Mouse (Mus musculus) E14TG2a.4 (cell line): ENCODE results near the gene Col1a1.

Source experiments
- H3K27me3 ChIP-seq: 2 replicates; pipeline ENCODE4 v1.6.1; 2014; ENCODE audit warnings: low read length, control low read depth; ENCODE audit not compliant: insufficient read depth
- H3K36me3 ChIP-seq: 2 replicates; pipeline ENCODE4 v1.6.1; 2014; ENCODE audit warnings: low read length, control low read depth; ENCODE audit not compliant: insufficient read depth
- H3K4me1 ChIP-seq: replicated peaks from 2 replicates; pipeline ENCODE4 v1.6.1; 2014; ENCODE audit warnings: low read depth, low read length, control low read depth
- H3K4me3 ChIP-seq: replicated peaks from 2 replicates; pipeline ENCODE4 v1.5.1; 2014; ENCODE audit warnings: mild to moderate bottlenecking, low read length
- H3K9me3 ChIP-seq: 2 replicates; pipeline ENCODE4 v1.6.1; 2014; ENCODE audit warnings: low read length, control low read depth
- CTCF ChIP-seq: conservative IDR thresholded peaks from 2 replicates; pipeline ENCODE4 v1.5.1; 2014; ENCODE audit warnings: low read length
- NANOG ChIP-seq: IDR thresholded peaks from 2 replicates; pipeline ENCODE4 v1.6.1; 2014; ENCODE audit warnings: borderline replicate concordance, low read length, mixed read lengths
- POU5F1 ChIP-seq: IDR thresholded peaks from 2 replicates; pipeline ENCODE4 v1.6.1; 2014; ENCODE audit warnings: low read length, borderline replicate concordance

Gene Col1a1

DNA sequence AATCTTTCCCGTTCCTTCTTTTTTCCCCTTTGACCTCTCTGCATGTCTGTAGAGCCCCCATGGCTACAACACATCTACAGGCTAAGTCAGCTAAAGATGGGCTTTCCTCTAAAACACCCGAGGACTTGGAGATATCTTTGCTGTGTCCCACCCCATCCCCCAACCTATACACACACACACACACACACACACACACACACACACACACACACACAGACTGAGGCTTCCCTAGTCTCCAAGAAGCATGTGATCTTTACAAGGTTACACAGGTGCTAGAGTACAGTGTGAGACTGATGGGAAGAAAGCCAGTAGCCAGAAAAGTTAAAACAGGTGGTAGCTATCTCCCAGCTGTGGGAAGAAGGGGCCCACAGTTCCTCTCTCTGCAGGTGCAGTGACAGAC, 50.4 kb downstream of the Col1a1 start:
- H3K9me3 ChIP-seq = no peaks in the 10 kb centered on the region
- no peak for TF ChIP-seq NANOG
- no peak for TF ChIP-seq CTCF
- TF ChIP-seq POU5F1 = no peak
- peak overlapping the region; percentile 86; the same call in 1 of the 2 replicates for H3K4me3 ChIP-seq
- no peaks in the 10 kb centered on the region for H3K36me3 ChIP-seq
- H3K27me3 ChIP-seq = peaks cover 4% of the 10 kb centered on the region
- H3K4me1 ChIP-seq = peaks cover 54% of the 10 kb centered on the region

DNA sequence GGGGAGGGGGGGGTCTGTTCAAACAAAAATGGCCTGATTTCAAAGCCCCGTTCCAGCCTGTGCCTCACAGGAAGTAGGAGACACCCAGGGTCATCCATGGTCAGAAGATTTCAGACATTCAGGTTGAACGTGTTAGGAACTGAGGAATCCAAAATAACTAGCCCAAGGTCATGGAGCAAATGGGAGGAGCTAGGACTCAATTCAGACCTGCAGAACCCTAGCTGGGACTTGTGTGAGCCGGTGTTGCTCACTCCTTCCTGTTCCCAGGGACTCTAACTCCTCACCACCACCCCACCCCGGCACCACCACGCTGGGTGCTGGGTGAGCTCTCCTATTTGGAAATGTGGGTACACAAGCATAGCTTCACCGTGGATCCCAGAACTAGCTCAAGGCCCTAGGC, 51.3 kb downstream of the Col1a1 start:
- H3K4me1 ChIP-seq = peaks cover 56% of the 10 kb centered on the region
- peak overlapping the region; percentile 86 for H3K4me3 ChIP-seq
- TF ChIP-seq CTCF (no peak), NANOG (no peak), POU5F1 (no peak)
- no peaks in the 10 kb centered on the region for H3K36me3 ChIP-seq
- no peaks in the 10 kb centered on the region for H3K9me3 ChIP-seq
- H3K27me3 ChIP-seq = peaks cover 13% of the 10 kb centered on the region

DNA sequence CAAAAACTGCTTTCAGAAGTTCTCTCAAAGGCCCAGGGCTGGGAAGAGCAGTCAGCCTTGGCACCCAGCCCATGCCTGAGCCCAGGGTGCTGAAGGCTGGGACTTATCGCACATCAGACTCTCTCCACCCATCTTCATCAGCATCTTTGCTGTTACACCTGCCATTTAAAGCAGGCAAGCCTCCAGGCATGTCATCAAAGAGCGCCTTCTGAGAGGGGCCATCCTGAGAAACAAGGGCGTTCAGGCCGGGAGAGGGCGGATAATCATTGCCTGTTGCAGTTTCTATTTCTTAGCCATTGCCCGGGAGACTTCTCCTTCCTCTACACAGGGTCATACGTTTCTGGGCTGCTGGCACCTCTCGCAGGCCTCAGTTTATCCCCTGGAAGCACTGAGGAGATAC, 51.8 kb downstream of the Col1a1 start:
- H3K36me3 ChIP-seq = no peaks in the 10 kb centered on the region
- peaks cover 18% of the 10 kb centered on the region for H3K27me3 ChIP-seq
- no peaks in the 10 kb centered on the region for H3K9me3 ChIP-seq
- peaks cover 61% of the 10 kb centered on the region for H3K4me1 ChIP-seq
- H3K4me3 ChIP-seq = peak overlapping the region; percentile 86
- TF ChIP-seq NANOG (no peak), CTCF (no peak), POU5F1 (no peak)

DNA sequence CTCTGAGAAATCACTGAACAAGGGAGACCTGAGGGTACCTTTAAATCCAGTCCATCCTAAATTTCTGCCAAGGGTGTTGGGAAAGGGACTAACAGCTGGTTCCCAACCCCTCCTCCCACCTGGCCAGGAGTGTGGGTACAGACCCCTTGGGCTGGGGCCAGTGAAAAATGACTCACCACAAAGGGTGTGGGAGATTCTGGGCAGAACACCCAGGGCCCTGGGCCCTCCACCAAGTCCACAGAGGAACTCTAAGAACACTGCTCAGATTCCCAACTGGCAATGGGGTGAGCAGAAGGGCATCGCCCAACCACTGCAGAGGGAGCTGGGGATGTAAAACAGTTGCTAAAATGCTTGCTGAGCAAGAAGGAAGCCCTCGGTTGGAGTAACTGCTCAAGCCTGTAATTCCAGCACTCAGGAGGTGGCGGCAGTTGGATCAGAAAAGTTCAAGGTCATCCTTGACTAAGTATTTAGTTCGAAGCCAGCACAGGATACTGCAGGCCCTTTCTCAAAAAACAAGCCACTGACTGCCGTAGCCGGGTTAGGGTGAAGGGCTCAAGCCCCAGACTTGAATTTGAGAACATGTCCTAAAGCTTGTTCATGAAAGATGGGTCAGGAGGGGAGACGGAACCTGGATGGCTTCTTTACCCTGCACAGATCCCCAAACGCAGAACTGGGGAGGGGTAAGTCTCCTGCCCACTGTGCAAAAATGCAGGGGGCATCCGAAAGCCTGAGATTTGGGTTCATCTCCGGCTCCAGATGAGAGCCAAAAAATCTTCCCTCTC, 52.9 kb downstream of the Col1a1 start:
- TF ChIP-seq NANOG (no peak), POU5F1 (no peak), CTCF (no peak)

DNA sequence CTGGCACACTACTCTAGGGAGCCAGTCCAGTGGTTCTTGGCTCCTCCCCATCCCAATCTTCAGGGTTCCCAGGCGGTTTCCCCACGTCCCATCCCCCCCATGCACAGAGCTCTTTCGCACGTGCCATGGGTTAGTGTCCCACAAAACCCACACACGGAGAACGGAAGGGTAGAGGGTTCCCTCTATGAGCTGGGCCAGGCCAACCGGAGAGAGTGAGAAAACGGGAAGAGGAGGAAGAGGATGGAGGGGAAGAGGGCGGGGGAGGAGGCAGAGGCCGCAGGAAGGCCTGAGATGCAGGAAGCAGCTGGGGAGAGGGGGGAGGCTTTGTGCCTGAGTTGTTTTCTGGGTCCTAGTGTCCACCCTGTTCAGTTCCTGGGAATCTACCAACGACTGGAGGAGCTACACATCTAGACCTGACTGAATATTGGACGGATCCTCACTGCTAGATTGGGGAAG, 53.6 kb downstream of the Col1a1 start:
- peaks cover 11% of the 10 kb centered on the region for H3K36me3 ChIP-seq
- TF ChIP-seq NANOG (no peak), POU5F1 (no peak), CTCF (no peak)
- H3K4me1 ChIP-seq = peaks cover 78% of the 10 kb centered on the region

More for the DNA sequence above, 52.9 kb downstream of the Col1a1 start:
- Histone ChIP-seq H3K9me3 (no peaks in the 10 kb centered on the region), H3K27me3 (peaks cover 23% of the 10 kb centered on the region), H3K36me3 (peaks cover 5% of the 10 kb centered on the region), H3K4me1 (peaks cover 72% of the 10 kb centered on the region), H3K4me3 (peak overlapping the region; percentile 86)

DNA sequence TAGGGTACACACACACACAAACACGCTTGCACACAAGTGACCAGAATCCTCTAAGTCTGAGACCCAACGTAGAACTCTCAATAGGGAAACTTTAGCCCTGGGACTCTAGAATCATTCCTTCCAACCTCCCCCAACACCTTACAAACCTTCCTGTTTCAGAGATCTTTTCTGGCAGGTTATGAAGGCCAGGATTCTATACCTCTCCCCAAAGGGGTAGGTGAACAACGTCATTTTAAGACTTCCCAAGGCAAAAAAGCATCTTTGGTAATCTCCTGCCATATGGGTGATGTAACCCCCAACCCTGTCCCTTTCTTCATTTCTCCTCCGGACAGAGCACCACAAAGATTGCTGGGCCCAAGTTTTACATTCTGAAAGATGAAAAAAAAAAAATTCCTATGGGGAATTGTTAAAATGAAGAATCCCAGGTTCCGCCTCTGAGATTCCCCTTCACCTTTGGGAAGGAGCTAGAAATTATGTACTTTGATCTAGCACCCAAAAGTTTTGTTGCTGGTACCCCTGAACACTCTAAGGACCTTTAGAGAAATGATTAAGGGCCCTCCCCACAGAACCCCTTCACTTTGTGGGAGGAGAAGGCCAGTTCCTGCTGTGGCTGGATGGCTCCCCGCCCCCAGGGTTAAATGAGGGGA, 54.2 kb downstream of the Col1a1 start:
- Histone ChIP-seq H3K27me3 (peaks cover 29% of the 10 kb centered on the region), H3K4me1 (peaks cover 82% of the 10 kb centered on the region), H3K36me3 (peaks cover 17% of the 10 kb centered on the region), H3K4me3 (peak overlapping the region; percentile 86), H3K9me3 (no peaks in the 10 kb centered on the region)
- TF ChIP-seq POU5F1 (no peak), NANOG (no peak), CTCF (no peak)

More for the DNA sequence above, 53.6 kb downstream of the Col1a1 start:
- Histone ChIP-seq H3K9me3 (no peaks in the 10 kb centered on the region), H3K27me3 (peaks cover 27% of the 10 kb centered on the region), H3K4me3 (peak overlapping the region; percentile 86)

DNA sequence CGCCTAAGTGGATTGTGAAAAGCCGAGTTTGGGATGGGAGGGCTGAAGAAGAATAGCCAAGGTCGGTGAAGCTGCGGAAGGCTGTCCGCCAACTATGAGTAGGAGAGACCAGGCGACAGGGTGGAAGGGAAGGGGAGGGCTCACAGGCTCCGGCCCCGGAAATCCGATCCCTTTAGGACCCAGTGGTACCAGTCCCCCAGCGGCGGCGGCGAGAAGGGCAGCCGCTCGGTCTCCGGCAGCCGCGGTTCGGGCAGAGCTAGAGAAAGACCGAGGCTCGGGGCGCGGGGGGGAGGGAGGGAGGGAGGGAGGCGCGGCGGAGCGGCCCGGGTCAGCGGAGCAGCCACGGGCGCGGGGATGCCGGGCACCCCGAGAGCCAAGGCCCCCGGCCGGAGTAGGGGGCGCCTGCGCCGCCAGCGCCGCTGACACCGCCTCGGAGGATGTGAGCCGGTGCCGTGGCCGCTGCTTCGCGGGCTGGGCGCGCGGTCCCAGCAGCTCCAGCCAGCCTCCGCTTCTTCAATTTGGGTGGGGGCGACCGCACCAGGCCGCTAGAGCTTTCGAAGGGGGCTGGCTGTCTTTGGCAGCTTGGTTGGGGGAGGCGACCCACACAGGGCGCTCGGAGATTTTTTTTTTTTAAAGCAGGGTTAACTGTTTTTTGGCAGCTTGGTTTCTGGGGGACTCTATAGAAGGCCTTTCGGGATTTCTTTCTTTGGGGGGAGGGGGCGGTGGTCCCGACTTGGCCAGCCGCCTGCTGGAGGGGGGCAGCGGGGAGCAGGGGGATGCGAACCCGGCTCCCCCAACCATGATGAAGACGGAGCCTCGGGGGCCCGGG, 54.9 kb downstream of the Col1a1 start, which contains the start of gene Ppp1r9b:
Ppp1r9b (plus strand) TSS at position 287 of the 829 bp plus-strand sequence.
- Histone ChIP-seq H3K4me1 (peaks cover 83% of the 10 kb centered on the region), H3K9me3 (no peaks in the 10 kb centered on the region), H3K36me3 (peaks cover 25% of the 10 kb centered on the region), H3K4me3 (peak within 1 kb of the TSS; percentile 86), H3K27me3 (peaks cover 32% of the 10 kb centered on the region)
- no peak for TF ChIP-seq POU5F1
- TF ChIP-seq NANOG = no peak
- TF ChIP-seq CTCF = peak; percentile 24
